Mouse (Mus musculus): ENCODE measurements around the gene Cyp2a5. TPM values are rescaled to one million over a fixed set of nuclear protein-coding genes. Genes with fewer than 3 reads are reported as not detected.

Gene Cyp2a5
- 0.10 and 2.1 TPM in 2 replicates for polyA plus RNA-seq (2012; rRNA removed; ENCODE audit: low replicate concordance)

DNA sequence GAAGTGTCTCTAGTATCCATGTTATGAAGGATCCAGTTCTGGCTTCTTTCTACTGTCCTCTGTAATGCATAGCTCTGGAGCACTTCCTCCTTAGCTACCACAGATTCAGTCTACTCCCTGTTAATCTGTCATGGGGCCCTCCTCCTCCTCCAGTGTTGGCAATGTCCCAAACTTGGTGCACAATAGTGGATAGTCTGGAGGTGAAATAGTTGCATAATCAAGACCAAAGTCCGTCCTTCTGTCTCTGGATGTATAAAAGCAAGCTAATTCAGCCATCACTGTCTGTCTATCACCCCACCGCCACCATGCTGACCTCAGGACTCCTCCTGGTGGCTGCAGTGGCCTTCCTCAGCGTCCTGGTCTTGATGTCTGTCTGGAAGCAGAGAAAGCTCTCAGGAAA, at the start of gene Cyp2a5:
Gene Cyp2a5, plus strand, starts transcription at position 247 of the 400 bp plus-strand sequence.

DNA sequence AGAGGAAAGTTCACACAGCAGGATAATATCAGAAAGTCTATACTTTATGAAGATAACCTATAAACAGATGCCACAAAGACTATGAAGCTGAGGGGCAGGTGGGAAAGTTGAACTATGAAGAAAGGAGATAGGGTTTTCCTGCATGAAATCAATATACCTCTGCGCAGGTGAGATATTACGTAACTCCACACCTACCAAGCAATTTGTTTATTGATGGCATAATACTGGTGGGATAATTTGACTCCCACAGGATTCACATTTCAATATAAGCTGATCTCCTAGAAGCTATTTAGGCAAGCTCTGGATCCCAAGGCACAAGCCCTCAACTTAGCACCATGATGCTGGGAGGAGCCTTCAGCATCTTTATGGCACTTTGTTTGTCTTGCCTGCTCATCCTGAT, 26.5 kb upstream of the Cyp2a5 start, which contains the start of gene Cyp2g1:
Gene Cyp2g1, plus strand, starts transcription at position 301 of the 400 bp plus-strand sequence.

Other genes starting within 250 kb of the Cyp2a5 start
- not detected in 2 replicates for gene Vmn1r185, start 216.8 kb upstream of the Cyp2a5 start, polyA plus RNA-seq (2012; rRNA removed; ENCODE audit: low replicate concordance)
- gene Cyp2b23, start 148.9 kb upstream of the Cyp2a5 start, polyA plus RNA-seq (2012; rRNA removed; ENCODE audit: low replicate concordance) = 0.11 TPM in 1 of 2 replicates, not detected in the other
- gene Cyp2b19, start 78.2 kb upstream of the Cyp2a5 start, polyA plus RNA-seq (2012; rRNA removed; ENCODE audit: low replicate concordance) = 0.10 and 7.0 TPM in 2 replicates
- 6.1 TPM in 1 of 2 replicates, not detected in the other for gene Cyp2g1, start 26.4 kb upstream of the Cyp2a5 start, polyA plus RNA-seq (2012; rRNA removed; ENCODE audit: low replicate concordance)
- gene Cyp2a22, start 104.1 kb downstream of the Cyp2a5 start, polyA plus RNA-seq (2012; rRNA removed; ENCODE audit: low replicate concordance) = not detected in 2 replicates
- gene Cyp2a12, start 193.8 kb downstream of the Cyp2a5 start, polyA plus RNA-seq (2012; rRNA removed; ENCODE audit: low replicate concordance) = 1.7 TPM in 1 of 2 replicates, not detected in the other

Data from mammary gland, adult 2 months (tissue).